Mouse (Mus musculus): ENCODE data around the gene Gm9774. TPM values are rescaled to one million over a fixed set of nuclear protein-coding genes. Genes with fewer than 3 reads are reported as not detected.
A peak's percentile ranks its signal among the peaks of the same experiment; 100 is the strongest.

The Gm9774 gene
- 1 to 10 TPM; 2.3 to 4.4 TPM for total RNA-seq (2021)
- long read RNA-seq, experiment 1, partial matches to known transcripts, result 0 of 4 reads
- long read RNA-seq, experiment 1, other reads (novel, unspliced or antisense), result 0 of 4 reads
- long read RNA-seq, experiment 2, partial matches to known transcripts, result 0 of 1 reads
- long read RNA-seq, experiment 2, other reads (novel, unspliced or antisense), result 0 of 1 reads

DNA sequence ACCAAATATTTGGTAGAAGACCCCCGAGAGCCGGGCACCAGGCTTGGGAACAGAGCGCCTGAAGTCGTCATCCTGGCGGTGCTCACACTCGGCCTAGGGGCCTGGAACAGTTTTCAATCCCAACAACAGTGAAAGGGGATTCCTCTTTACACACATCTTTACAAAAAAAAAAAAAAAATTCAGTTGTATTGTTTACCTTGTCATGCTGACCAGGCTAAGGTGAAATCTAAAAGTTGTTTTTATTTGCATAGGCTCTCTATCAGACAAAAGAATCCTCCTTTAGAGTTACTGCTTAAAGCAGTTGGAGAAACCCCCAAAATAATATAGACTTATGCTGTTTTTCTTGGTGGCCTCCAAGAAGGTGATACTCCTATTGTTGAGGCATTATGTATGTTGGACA is at the start of gene Gm9774:
Gene Gm9774, minus strand, starts transcription at position 101 of the 400 bp plus-strand sequence.
- DNase-seq (ENCODE audit: low spot score in 2 of 2), result no peak

DNA sequence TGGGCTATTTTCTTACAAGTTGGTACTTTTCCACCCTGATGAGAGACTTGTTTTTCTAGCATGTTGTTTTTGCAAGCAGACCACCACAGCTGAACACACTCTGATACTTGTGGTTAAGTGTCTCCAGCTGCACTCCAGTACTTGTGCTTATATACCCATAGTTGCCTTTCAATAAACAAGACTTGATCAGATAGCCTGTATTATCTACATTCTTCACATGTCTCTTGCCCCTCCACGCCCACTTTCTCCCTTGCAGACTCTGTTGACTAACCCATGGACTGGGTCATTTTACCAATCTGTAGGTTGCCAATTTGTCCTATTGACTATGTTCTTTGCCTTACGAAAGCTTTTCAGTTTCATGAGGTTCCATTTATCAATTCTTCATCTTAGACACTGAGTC is 40.9 kb upstream of the Gm9774 start:
- DNase-seq (ENCODE audit: low spot score in 2 of 2), result no peak

DNA sequence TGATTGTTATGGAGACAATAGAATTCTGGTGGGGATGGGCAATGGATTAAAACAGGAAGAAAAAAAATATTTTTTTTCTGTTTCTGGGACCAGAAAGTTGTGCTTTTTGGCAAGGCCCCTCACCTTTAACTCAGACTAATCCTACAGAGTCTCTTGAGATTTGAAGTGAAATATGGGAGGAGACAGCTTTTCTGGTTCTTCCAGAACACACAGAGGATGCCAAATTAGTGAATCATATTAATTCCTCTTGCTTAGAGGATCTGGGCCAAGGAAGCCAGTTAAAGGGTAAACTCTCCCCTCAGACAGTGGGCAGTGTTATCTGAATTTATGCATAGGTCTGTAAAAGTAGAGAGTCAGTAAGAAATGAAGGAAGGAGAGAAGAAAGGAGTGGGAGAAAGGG is 38.2 kb upstream of the Gm9774 start:
- no peak for DNase-seq (ENCODE audit: low spot score in 2 of 2)

DNA sequence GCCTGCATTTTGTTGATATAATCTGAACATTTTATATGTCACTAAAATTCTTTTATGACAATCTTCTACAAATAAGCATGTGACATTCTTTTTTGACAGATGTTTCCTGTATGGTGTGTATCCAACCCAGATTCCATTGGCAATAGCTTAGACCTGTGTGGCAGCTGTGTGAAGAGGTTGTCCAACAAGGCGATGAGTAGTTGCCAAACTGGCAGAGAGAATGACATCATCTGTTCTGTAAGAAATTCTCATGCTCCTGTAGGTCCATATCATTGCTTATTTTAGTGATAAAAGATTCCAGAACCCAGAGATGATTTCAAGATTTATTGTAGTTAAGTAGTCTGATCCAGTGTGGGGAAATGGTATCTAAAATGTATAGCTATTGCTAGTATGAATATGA is 37.4 kb upstream of the Gm9774 start:
- DNase-seq (ENCODE audit: low spot score in 2 of 2), result no peak

DNA sequence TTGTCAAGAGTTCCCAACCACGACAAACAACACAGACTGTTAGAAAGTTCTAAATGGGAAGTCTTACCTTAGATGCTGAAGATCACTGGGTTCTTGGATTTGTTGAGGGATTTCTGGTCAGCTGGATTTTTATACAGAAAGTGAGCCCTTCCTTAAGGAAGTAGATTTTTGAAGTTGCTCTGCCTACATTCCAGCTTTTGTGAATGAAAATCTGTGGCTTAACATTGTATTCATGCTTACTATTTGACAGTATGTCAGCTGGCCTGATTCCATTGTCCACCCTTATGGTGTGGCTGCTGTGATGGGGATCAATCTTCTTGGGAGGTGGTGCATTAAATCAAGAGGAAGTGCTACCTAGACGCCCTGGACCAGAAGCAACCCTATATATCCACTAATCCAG is 29.4 kb upstream of the Gm9774 start, which contains the start of gene Sprr3:
Gene Sprr3, minus strand, starts transcription at position 101 of the 400 bp plus-strand sequence.
- DNase-seq (ENCODE audit: low spot score in 2 of 2), result no peak

DNA sequence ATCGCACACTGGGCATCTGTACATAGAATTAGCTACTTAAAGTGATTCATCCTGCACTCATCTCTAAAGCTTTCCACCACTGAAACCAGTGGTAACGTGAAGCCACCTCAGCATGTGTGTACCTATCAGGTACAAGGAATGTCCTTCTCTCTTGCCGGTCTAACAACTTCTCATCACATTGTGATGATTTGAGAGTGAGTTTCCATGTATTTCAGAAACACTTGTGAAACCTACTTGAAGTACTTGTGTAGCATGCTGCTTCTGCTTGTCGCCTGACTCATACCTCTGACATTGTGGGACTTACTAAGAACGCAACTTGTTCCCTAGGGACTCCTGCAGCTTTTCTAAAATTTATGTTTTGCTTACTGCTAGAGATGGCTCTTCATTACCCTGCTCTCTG is 25.9 kb upstream of the Gm9774 start:
- no peak for DNase-seq (ENCODE audit: low spot score in 2 of 2)

DNA sequence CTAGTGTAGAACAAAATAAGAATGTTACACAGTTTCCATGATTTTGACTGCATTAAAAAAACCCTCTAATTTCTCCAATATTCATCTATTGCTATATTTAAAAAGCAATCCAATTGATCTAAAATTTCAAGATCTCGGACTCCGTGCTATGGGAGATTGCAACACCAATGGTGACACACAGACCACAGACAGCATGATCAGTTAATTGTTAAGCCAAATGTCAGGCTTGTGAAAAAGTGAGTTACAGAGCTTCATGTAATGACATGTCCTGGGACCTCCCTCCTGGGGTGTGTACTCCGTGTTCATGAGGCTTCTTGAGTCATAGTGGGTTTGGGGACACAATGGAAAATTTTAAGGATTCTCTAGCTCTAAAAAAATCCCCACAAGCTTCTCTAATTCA is 11.0 kb upstream of the Gm9774 start:
- DNase-seq (ENCODE audit: low spot score in 2 of 2), result no peak

DNA sequence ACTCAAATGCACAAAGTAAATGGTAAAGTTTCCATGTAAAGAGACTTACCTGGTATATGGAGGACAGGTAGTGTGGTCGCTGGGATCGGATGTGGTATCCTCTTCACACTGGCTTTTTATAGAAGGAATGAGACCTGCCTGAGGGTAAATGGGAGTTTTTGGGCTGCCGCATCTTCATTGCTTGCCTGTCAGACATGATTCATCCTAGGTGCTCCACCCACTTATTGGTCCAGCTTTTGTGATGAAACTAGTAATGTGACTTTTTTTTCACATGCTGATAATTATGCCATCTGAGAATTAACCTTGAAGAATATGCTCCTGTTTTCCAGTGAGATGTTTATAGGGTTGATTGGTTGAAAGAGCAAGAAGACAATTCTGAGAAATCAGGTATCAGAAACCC is 9.5 kb upstream of the Gm9774 start, which contains the start of gene Sprr1b:
Gene Sprr1b, minus strand, starts transcription at position 101 of the 400 bp plus-strand sequence.
- no peak for DNase-seq (ENCODE audit: low spot score in 2 of 2)

DNA sequence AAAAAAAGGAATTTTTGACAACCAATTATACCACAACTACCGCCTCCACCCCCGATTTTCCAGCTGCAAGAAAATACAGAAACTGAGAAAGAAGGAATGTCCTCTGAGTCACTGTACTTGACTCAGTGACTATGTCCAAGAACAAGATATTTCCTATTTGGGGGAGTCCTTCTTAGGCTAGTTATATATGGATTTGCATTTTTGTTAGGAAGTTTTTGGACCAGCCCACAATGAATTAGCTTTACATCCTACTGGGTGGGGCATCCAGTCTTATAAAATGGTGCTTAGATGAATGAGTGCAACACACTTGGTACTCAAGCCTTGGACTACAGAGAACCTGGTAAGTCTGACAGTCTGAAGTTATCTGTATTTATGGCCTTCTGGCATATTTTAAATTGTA is 3.1 kb upstream of the Gm9774 start, which contains the start of gene Sprr2k:
Gene Sprr2k, plus strand, starts transcription at position 301 of the 400 bp plus-strand sequence.
- no peak for DNase-seq (ENCODE audit: low spot score in 2 of 2)

DNA sequence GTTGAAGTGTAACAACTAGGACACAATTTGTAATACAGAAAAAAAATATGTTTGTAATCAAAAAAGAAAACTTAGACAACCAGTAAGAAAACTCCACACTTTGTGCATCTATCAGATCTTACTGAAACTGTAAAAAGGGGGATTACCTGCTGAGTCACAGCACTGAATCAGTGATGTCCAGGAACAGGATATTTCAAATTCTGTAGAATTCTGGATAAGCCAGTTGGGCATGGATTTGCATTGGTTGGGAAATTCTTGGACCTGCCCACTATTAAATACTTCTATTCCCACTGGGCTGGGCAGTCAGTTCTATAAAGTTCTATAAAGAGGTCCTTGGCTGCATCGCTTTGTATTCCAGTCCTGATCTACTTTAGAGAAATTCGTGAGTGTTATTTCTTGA is 11.4 kb downstream of the Gm9774 start, which contains the start of gene Sprr2j-ps:
Gene Sprr2j-ps, plus strand, starts transcription at position 301 of the 400 bp plus-strand sequence.
- DNase-seq (ENCODE audit: low spot score in 2 of 2), result no peak

DNA sequence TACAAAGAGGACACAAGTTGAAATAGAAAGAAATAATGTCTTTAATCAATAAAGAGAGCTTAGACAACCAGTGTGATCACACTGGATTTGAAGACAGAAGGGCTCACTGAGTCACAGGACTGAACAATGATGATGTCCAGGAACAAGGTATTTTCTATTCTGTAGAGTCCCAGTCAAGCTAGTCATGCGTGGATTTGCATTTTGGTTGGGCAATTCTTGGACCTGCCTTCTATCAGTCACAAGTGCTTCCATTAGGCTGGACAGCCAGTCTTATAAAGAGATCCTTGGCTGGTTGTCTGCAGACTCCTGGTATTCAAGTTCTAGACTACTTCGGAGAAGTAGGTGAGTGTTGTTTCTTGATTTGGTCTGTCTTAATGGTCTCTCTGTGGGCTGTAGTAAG is 21.5 kb downstream of the Gm9774 start, which contains the start of gene Sprr2i:
Gene Sprr2i, plus strand, starts transcription at position 301 of the 400 bp plus-strand sequence.
- DNase-seq (ENCODE audit: low spot score in 2 of 2), result no peak

DNA sequence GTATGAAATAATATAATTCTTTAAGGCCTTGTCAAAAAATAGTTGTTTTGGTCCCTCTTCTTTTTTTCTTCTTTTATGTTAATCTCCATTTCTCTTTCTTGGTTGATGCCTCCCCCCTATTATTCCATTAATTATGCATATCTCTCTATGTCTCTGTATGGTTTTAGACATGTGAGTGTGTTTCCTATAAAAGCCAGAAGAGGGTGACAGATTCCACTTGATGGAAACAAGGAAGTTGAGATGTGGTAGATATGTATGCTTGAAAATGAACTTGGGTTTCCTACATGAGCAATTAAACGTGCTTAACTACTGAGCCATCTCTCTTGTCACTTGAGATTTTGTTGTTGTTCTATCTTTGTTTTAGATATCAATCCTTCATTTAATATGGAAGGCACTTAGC is 34.9 kb downstream of the Gm9774 start:
- DNase-seq (ENCODE audit: low spot score in 2 of 2), result peak in 1 of 2 experiments; percentile 7

DNA sequence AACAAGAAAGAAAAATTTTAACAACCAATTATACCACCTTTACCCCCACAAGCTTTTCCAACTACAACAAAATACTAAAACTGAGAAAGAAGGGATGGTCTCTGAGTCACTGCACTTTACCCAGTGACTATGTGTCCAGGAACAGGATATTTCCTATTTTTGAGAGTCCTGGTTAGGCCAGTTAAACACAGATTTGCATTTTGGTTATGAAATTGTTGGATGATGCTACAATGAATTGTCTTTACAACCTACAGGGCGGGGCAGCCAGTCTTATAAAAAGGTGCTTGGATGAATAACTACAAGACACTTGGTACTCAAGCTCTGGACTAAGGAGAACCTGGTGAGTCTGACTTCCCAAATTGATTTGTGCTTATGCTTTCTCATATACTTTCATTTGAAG is 43.8 kb downstream of the Gm9774 start, which contains the start of gene Sprr2h:
Gene Sprr2h, plus strand, starts transcription at position 301 of the 400 bp plus-strand sequence.
- no peak for DNase-seq (ENCODE audit: low spot score in 2 of 2)

Other genes with a start within 250 kb of the Gm9774 start
- gene Sprr2a1, start 213.6 kb downstream of the Gm9774 start, total RNA-seq (2021), result not detected
- gene Sprr2a2, start 213.5 kb downstream of the Gm9774 start, total RNA-seq (2021), result not detected
- gene Sprr2a3, start 144.0 kb downstream of the Gm9774 start, total RNA-seq (2021), result not detected
- not detected for gene Sprr2b, start 112.8 kb downstream of the Gm9774 start, total RNA-seq (2021)
- gene Sprr2d, start 90.3 kb downstream of the Gm9774 start, total RNA-seq (2021), result not detected
- gene Sprr2e, start 77.3 kb downstream of the Gm9774 start, total RNA-seq (2021), result not detected
- gene Sprr2f, start 64.2 kb downstream of the Gm9774 start, total RNA-seq (2021), result not detected
- not detected for gene Sprr2h, start 43.7 kb downstream of the Gm9774 start, total RNA-seq (2021)
- not detected for gene Sprr2i, start 21.4 kb downstream of the Gm9774 start, total RNA-seq (2021)
- not detected for gene Sprr2j-ps, start 11.3 kb downstream of the Gm9774 start, total RNA-seq (2021)
- not detected for gene Sprr2k, start 3.2 kb upstream of the Gm9774 start, total RNA-seq (2021)
- gene Sprr1b, start 9.4 kb upstream of the Gm9774 start, total RNA-seq (2021), result not detected
- not detected for gene Sprr3, start 29.3 kb upstream of the Gm9774 start, total RNA-seq (2021)
- gene Sprr1a, start 56.5 kb upstream of the Gm9774 start, total RNA-seq (2021), result not detected
- gene Sprr4, start 71.1 kb upstream of the Gm9774 start, total RNA-seq (2021), result not detected
- not detected for gene 2310046K23Rik, start 105.1 kb upstream of the Gm9774 start, total RNA-seq (2021)
- not detected for gene Ivl, start 144.3 kb upstream of the Gm9774 start, total RNA-seq (2021)
- gene Smcp, start 159.6 kb upstream of the Gm9774 start, total RNA-seq (2021), result not detected
- gene 2210017I01Rik, start 178.1 kb upstream of the Gm9774 start, total RNA-seq (2021), result not detected
- gene Lce6a, start 192.2 kb upstream of the Gm9774 start, total RNA-seq (2021), result not detected
- gene Lce1a1, start 218.9 kb upstream of the Gm9774 start, total RNA-seq (2021), result not detected
- gene Lce1b, start 227.5 kb upstream of the Gm9774 start, total RNA-seq (2021), result not detected
- not detected for gene Lce1a2, start 240.9 kb upstream of the Gm9774 start, total RNA-seq (2021)
- gene Lce1c, start 249.8 kb upstream of the Gm9774 start, total RNA-seq (2021), result not detected